Mouse (Mus musculus): ENCODE results near the gene Naa35.

GRCm38 (mm10) chr13:59660371-59660770, 75.3 kb downstream of the Naa35 start:
- no peak for TF ChIP-seq CTCF (IDR thresholded peaks at IDR 0.05; ENCODE audit: low read depth, low read length)
- TF ChIP-seq POLR2A (IDR thresholded peaks at IDR 0.05; ENCODE audit: borderline replicate concordance, low read depth, low read length), result no peak

Measured in bone marrow macrophage, adult 2 months (primary cell).